Mouse (Mus musculus): ENCODE measurements at regions not wholly inside any gene's neighbourhood (a gene's known extent, or its start where the extent isn't known, plus 50 kb on each side); places are given as distances from the start of the nearest gene placed in this dataset.
A peak's percentile ranks its signal among the peaks of the same experiment; 100 is the strongest.

- H3K36me3 ChIP-seq (ENCODE audit: insufficient read depth) = no peaks in the 10 kb centered on the region
- WGBS = 34% methylated on average over 4 of the region's 4 CpGs
- H3K4me3 ChIP-seq (ENCODE audit: low read depth, low read length) = no peak overlapping the region
- DNase-seq (peak; percentile 29), ATAC-seq (ENCODE audit: insufficient read depth) (no peak)
- H3K9ac ChIP-seq = no peak overlapping the region
- no peaks in the 10 kb centered on the region for H3K4me1 ChIP-seq (ENCODE audit: insufficient read depth)
- H3K9me3 ChIP-seq (ENCODE audit: low read depth, low read length) = no peaks in the 10 kb centered on the region
- no peak overlapping the region for H3K4me2 ChIP-seq
- H3K27ac ChIP-seq (ENCODE audit: low read depth) = no peak overlapping the region
- no peak for TF ChIP-seq CTCF (IDR thresholded peaks at IDR 0.05; ENCODE audit: low read depth)
- no peaks in the 10 kb centered on the region for H3K27me3 ChIP-seq (ENCODE audit: insufficient read depth, low read length)
Observed at GRCm38 (mm10) chr1:73265009-73265408, 249.3 kb upstream of the Tnp1 start.

GRCm38 (mm10) chr1:73264245-73264644 is 248.5 kb upstream of the Tnp1 start:
- no peak for TF ChIP-seq CTCF (IDR thresholded peaks at IDR 0.05; ENCODE audit: low read depth)
- H3K27ac ChIP-seq (ENCODE audit: low read depth) = no peak overlapping the region
- H3K4me1 ChIP-seq (ENCODE audit: insufficient read depth) = no peaks in the 10 kb centered on the region
- H3K27me3 ChIP-seq (ENCODE audit: insufficient read depth, low read length) = no peaks in the 10 kb centered on the region
- H3K4me3 ChIP-seq (ENCODE audit: low read depth, low read length) = no peak overlapping the region
- H3K4me2 ChIP-seq = no peak overlapping the region
- ATAC-seq (ENCODE audit: insufficient read depth) (no peak), DNase-seq (no peak)
- WGBS = 54% methylated on average over 7 of the region's 7 CpGs
- no peaks in the 10 kb centered on the region for H3K9me3 ChIP-seq (ENCODE audit: low read depth, low read length)
- no peak overlapping the region for H3K9ac ChIP-seq
- H3K36me3 ChIP-seq (ENCODE audit: insufficient read depth) = no peaks in the 10 kb centered on the region

- H3K4me3 ChIP-seq (ENCODE audit: low read depth, low read length) = no peak overlapping the region
- no peak overlapping the region for H3K9ac ChIP-seq
- no peak overlapping the region for H3K27ac ChIP-seq (ENCODE audit: low read depth)
- no peak overlapping the region for H3K4me2 ChIP-seq
- ATAC-seq (ENCODE audit: insufficient read depth) (peak; percentile 91), DNase-seq (peak; percentile 85)
- WGBS = 19% methylated on average over 5 of the region's 5 CpGs
- H3K27me3 ChIP-seq (ENCODE audit: insufficient read depth, low read length) = no peaks in the 10 kb centered on the region
- H3K36me3 ChIP-seq (ENCODE audit: insufficient read depth) = no peaks in the 10 kb centered on the region
- no peaks in the 10 kb centered on the region for H3K4me1 ChIP-seq (ENCODE audit: insufficient read depth)
- no peak for TF ChIP-seq CTCF (IDR thresholded peaks at IDR 0.05; ENCODE audit: low read depth)
- no peaks in the 10 kb centered on the region for H3K9me3 ChIP-seq (ENCODE audit: low read depth, low read length)
Observed at GRCm38 (mm10) chr1:73259525-73260098, 243.9 kb upstream of the Tnp1 start.

GRCm38 (mm10) chr1:73257263-73257662 is 241.6 kb upstream of the Tnp1 start:
- 82% methylated on average over 2 of the region's 2 CpGs for WGBS
- Histone ChIP-seq H3K27me3 (ENCODE audit: insufficient read depth, low read length) (no peaks in the 10 kb centered on the region), H3K9me3 (ENCODE audit: low read depth, low read length) (no peaks in the 10 kb centered on the region), H3K27ac (ENCODE audit: low read depth) (no peak overlapping the region), H3K4me1 (ENCODE audit: insufficient read depth) (0 out of 2 replicates have a peak, but pooled peaks cover 3% of the 10 kb centered on the region), H3K9ac (no peak overlapping the region), H3K4me2 (no peak overlapping the region), H3K36me3 (ENCODE audit: insufficient read depth) (no peaks in the 10 kb centered on the region), H3K4me3 (ENCODE audit: low read depth, low read length) (no peak overlapping the region)
- peak; percentile 13 for DNase-seq
- TF ChIP-seq CTCF (IDR thresholded peaks at IDR 0.05; ENCODE audit: low read depth) = no peak
- no peak for ATAC-seq (ENCODE audit: insufficient read depth)

- H3K4me3 ChIP-seq (ENCODE audit: low read depth, low read length) = no peak overlapping the region
- H3K9me3 ChIP-seq (ENCODE audit: low read depth, low read length) = no peaks in the 10 kb centered on the region
- 0 out of 2 replicates have a peak, but pooled peaks cover 3% of the 10 kb centered on the region for H3K4me1 ChIP-seq (ENCODE audit: insufficient read depth)
- H3K27me3 ChIP-seq (ENCODE audit: insufficient read depth, low read length) = no peaks in the 10 kb centered on the region
- DNase-seq (peak; percentile 23), ATAC-seq (ENCODE audit: insufficient read depth) (0 out of 2 replicates have a peak, but pooled peaks have one; percentile 35)
- 40% methylated on average over 12 of the region's 12 CpGs for WGBS
- TF ChIP-seq CTCF (IDR thresholded peaks at IDR 0.05; ENCODE audit: low read depth) = no peak
- H3K9ac ChIP-seq = no peak overlapping the region
- H3K27ac ChIP-seq (ENCODE audit: low read depth) = peak overlapping the region; percentile 52; the same call in 1 of the 2 replicates
- no peaks in the 10 kb centered on the region for H3K36me3 ChIP-seq (ENCODE audit: insufficient read depth)
- peak overlapping the region; percentile 21; the same call in 1 of the 2 replicates for H3K4me2 ChIP-seq
Observed at GRCm38 (mm10) chr1:73251911-73252356, 236.2 kb upstream of the Tnp1 start.

- Histone ChIP-seq H3K27ac (ENCODE audit: low read depth) (no peak overlapping the region), H3K9me3 (ENCODE audit: low read depth, low read length) (no peaks in the 10 kb centered on the region), H3K4me3 (ENCODE audit: low read depth, low read length) (no peak overlapping the region), H3K9ac (no peak overlapping the region), H3K4me1 (ENCODE audit: insufficient read depth) (no peaks in the 10 kb centered on the region), H3K36me3 (ENCODE audit: insufficient read depth) (no peaks in the 10 kb centered on the region), H3K4me2 (no peak overlapping the region), H3K27me3 (ENCODE audit: insufficient read depth, low read length) (no peaks in the 10 kb centered on the region)
- WGBS = 69% methylated on average over 2 of the region's 2 CpGs
- ATAC-seq (ENCODE audit: insufficient read depth) (no peak), DNase-seq (no peak)
- no peak for TF ChIP-seq CTCF (IDR thresholded peaks at IDR 0.05; ENCODE audit: low read depth)
Observed at GRCm38 (mm10) chr1:73244016-73244415, 228.3 kb upstream of the Tnp1 start.

GRCm38 (mm10) chr1:73242290-73242689 is 226.6 kb upstream of the Tnp1 start:
- H3K36me3 ChIP-seq (ENCODE audit: insufficient read depth) = no peaks in the 10 kb centered on the region
- no peak overlapping the region for H3K27ac ChIP-seq (ENCODE audit: low read depth)
- H3K4me1 ChIP-seq (ENCODE audit: insufficient read depth) = no peaks in the 10 kb centered on the region
- H3K4me3 ChIP-seq (ENCODE audit: low read depth, low read length) = no peak overlapping the region
- H3K9me3 ChIP-seq (ENCODE audit: low read depth, low read length) = no peaks in the 10 kb centered on the region
- ATAC-seq (ENCODE audit: insufficient read depth) (no peak), DNase-seq (no peak)
- TF ChIP-seq CTCF (IDR thresholded peaks at IDR 0.05; ENCODE audit: low read depth) = no peak
- no peak overlapping the region for H3K4me2 ChIP-seq
- H3K9ac ChIP-seq = no peak overlapping the region
- H3K27me3 ChIP-seq (ENCODE audit: insufficient read depth, low read length) = no peaks in the 10 kb centered on the region
- WGBS = 77% methylated on average over 9 of the region's 9 CpGs

Measured in lung, embryonic 14.5 days (tissue).